18 mouse cellular contexts compared by ENCODE assay signal in the genomic region with DNA sequence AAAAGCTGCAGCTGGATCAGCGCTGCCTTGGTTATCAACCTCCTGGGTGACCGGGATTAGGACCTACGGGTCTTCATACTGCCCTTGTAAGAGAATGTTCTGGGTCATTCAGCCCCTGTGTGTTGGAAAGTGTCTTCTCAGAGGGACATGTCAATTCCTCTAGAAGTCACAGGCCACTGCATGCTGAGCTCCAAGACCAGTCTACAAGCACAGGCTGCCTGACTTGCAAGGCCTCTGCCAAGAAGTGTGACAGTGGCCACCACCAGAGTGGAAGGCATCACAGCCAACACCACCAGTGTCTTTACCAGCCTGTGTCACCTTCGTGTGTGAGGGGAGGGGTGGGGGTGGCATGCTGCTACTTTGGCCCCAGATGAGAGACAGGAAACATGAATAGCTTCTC. TPM values are rescaled to one million over a fixed set of nuclear protein-coding genes. Genes with fewer than 3 reads are reported as not detected.
DNase-seq lines count a peak whose midpoint lies in the region; ATAC-seq lines count a peak whose summit lies in the region.
"Had no signal": no experiment of that assay in that cellular context is flagged by ENCODE, and none has a peak within 500 bp of the region (broad histone marks: within the 10 kb centered on the region; RNA-seq: fewer than 3 reads in every experiment).

No protein-coding gene starts in this region.

- no peak overlapping the region for H3K4me2 ChIP-seq in heart, embryonic 13.5 days
- no peak overlapping the region for H3K4me2 ChIP-seq in kidney, embryonic 14.5 days (replicated peaks; ENCODE audit: low read depth, low read length)
- H3K4me2 ChIP-seq: embryonic facial prominence, embryonic 12.5 days; embryonic facial prominence, embryonic 15.5 days had no signal

- H3K9me3 ChIP-seq in heart, embryonic 13.5 days: no peaks in the 10 kb centered on the region
- no peaks in the 10 kb centered on the region for H3K9me3 ChIP-seq in heart, embryonic 10.5 days
- no peaks in the 10 kb centered on the region for H3K9me3 ChIP-seq in kidney, embryonic 14.5 days (ENCODE audit: control insufficient read depth, low read length)
- H3K9me3 ChIP-seq: embryonic facial prominence, embryonic 12.5 days; embryonic facial prominence, embryonic 15.5 days; heart, embryonic 15.5 days; hindbrain, embryonic 10.5 days; hindbrain, embryonic 13.5 days; intestine, embryonic 15.5 days had no signal

- H3K27ac ChIP-seq in heart, embryonic 13.5 days (replicated peaks): no peak overlapping the region
- no peak overlapping the region for H3K27ac ChIP-seq in heart, embryonic 10.5 days
- no peak overlapping the region for H3K27ac ChIP-seq in kidney, embryonic 14.5 days (ENCODE audit: low read depth, low read length)
- H3K27ac ChIP-seq: embryonic facial prominence, embryonic 12.5 days; embryonic facial prominence, embryonic 15.5 days; heart, adult 2 months; heart, embryonic 15.5 days; hindbrain, embryonic 10.5 days; intestine, embryonic 15.5 days had no signal

- no peak for ATAC-seq in CD4-positive, CD25-positive, alpha-beta regulatory T cell, adult 4 months
- no peak for ATAC-seq in heart, embryonic 13.5 days (ENCODE audit: extremely low read depth, insufficient number of reproducible peaks, low FRiP score, low TSS enrichment)
- ATAC-seq in kidney, embryonic 14.5 days (ENCODE audit: low FRiP score, low TSS enrichment): no peak
- ATAC-seq: activated CD4-positive, CD25-positive, alpha-beta regulatory T cell, adult 4 months; forebrain, embryonic 14.5 days; forebrain, postnatal 0 days; intestine, embryonic 15.5 days had no signal

- WGBS in heart, embryonic 13.5 days: 65% methylated on average over 4 of the region's 4 CpGs
- WGBS in heart, embryonic 10.5 days: 73% methylated on average over 4 of the region's 4 CpGs
- 81% methylated on average over 4 of the region's 4 CpGs for WGBS in kidney, embryonic 14.5 days

- peak; percentile 16 for DNase-seq in CD4-positive, CD25-positive, alpha-beta regulatory T cell, adult 2 months (ENCODE audit: low read depth, low spot score)
- peak; percentile 49 for DNase-seq in cerebellum, adult 9-10 months
- no peak for DNase-seq in cerebellum, postnatal 4 days (ENCODE audit: low spot score in 2 of 2)
- DNase-seq in heart, embryonic 10.5 days (ENCODE audit: low spot score): no peak
- peak; percentile 18 for DNase-seq in induced T-regulatory cell, adult 2 months (ENCODE audit: low read depth)

- no peak overlapping the region for H3K4me3 ChIP-seq in heart, embryonic 13.5 days
- H3K4me3 ChIP-seq in heart, embryonic 10.5 days: no peak overlapping the region
- no peak overlapping the region for H3K4me3 ChIP-seq in kidney, embryonic 14.5 days (ENCODE audit: low read length)
- H3K4me3 ChIP-seq: embryonic facial prominence, embryonic 12.5 days; embryonic facial prominence, embryonic 15.5 days; heart, adult 2 months; heart, embryonic 15.5 days had no signal

- peaks cover 57% of the 10 kb centered on the region for H3K27me3 ChIP-seq in heart, embryonic 13.5 days (replicated peaks)
- peaks cover 68% of the 10 kb centered on the region for H3K27me3 ChIP-seq in heart, embryonic 10.5 days (ENCODE audit: insufficient read depth, poor library complexity, severe bottlenecking)
- H3K27me3 ChIP-seq in kidney, embryonic 14.5 days (ENCODE audit: control insufficient read depth, insufficient read depth, low read length): peaks cover 42% of the 10 kb centered on the region

- H3K4me1 ChIP-seq in heart, embryonic 13.5 days: peaks cover 12% of the 10 kb centered on the region
- H3K4me1 ChIP-seq in heart, embryonic 10.5 days: peaks cover 25% of the 10 kb centered on the region
- H3K4me1 ChIP-seq in kidney, embryonic 14.5 days (ENCODE audit: control insufficient read depth, insufficient read depth, low read length): 0 out of 2 replicates have a peak, but pooled peaks cover 6% of the 10 kb centered on the region

- H3K9ac ChIP-seq in heart, embryonic 13.5 days: peak overlapping the region; percentile 7; the same call in 1 of the 2 replicates
- no peak overlapping the region for H3K9ac ChIP-seq in kidney, embryonic 14.5 days (ENCODE audit: low read depth, low read length)
- H3K9ac ChIP-seq: embryonic facial prominence, embryonic 12.5 days; embryonic facial prominence, embryonic 15.5 days; heart, embryonic 15.5 days had no signal

- no peaks in the 10 kb centered on the region for H3K36me3 ChIP-seq in heart, embryonic 13.5 days
- no peaks in the 10 kb centered on the region for H3K36me3 ChIP-seq in heart, embryonic 10.5 days
- no peaks in the 10 kb centered on the region for H3K36me3 ChIP-seq in kidney, embryonic 14.5 days (ENCODE audit: control insufficient read depth, insufficient read depth, low read length)
- H3K36me3 ChIP-seq: embryonic facial prominence, embryonic 12.5 days; embryonic facial prominence, embryonic 15.5 days; heart, embryonic 15.5 days; hindbrain, embryonic 10.5 days; hindbrain, embryonic 13.5 days; intestine, embryonic 15.5 days had no signal

RNA-seq across cellular contexts. Expression of a gene that starts 1.7 kb away (rescaled TPM):
- 1 to 10 TPM; 2.8 to 3.4 TPM for polyA plus RNA-seq in CD4-positive, CD25-positive, alpha-beta regulatory T cell, adult 4 months (2017; shearing (Covaris generic))
- 4.9 and 5.1 TPM in 2 replicates for polyA plus RNA-seq in heart, embryonic 13.5 days (2015; fragmentation: Nextera tagmentation; extraction: Ambion mirVana)
- 1.7 and 2.6 TPM in 2 replicates for polyA plus RNA-seq in heart, embryonic 10.5 days (2016; fragmentation: Nextera tagmentation; extraction: Ambion mirVana)
- 0.30 and 2.5 TPM in 2 replicates for polyA plus RNA-seq in kidney, embryonic 14.5 days (2014; fragmentation: Nextera tagmentation; extraction: Ambion mirVana)

RNA-seq across cellular contexts. Expression of a gene that starts 16.2 kb away (rescaled TPM):
- polyA plus RNA-seq in CD4-positive, CD25-positive, alpha-beta regulatory T cell, adult 4 months (2017; shearing (Covaris generic)): 1 to 10 TPM; 2.6 to 4.4 TPM
- polyA plus RNA-seq in heart, embryonic 13.5 days (2015; fragmentation: Nextera tagmentation; extraction: Ambion mirVana): 9.2 and 9.7 TPM in 2 replicates
- 7.8 and 13.1 TPM in 2 replicates for polyA plus RNA-seq in heart, embryonic 10.5 days (2016; fragmentation: Nextera tagmentation; extraction: Ambion mirVana)
- 4.2 and 11.3 TPM in 2 replicates for polyA plus RNA-seq in kidney, embryonic 14.5 days (2014; fragmentation: Nextera tagmentation; extraction: Ambion mirVana)

Comparison
In these comparisons a context has a peak if more than half of its experiments do, and no peak if none do; other contexts are left out.
1. DNase-seq: peak in CD4-positive, CD25-positive, alpha-beta regulatory T cell, adult 2 months (single experiment), cerebellum, adult 9-10 months (single experiment) and induced T-regulatory cell, adult 2 months (single experiment); none in cerebellum, postnatal 4 days (0 of 2) and heart, embryonic 10.5 days (single experiment).